Mouse (Mus musculus): Measurements from ENCODE around the gene Cenpp.

DNA sequence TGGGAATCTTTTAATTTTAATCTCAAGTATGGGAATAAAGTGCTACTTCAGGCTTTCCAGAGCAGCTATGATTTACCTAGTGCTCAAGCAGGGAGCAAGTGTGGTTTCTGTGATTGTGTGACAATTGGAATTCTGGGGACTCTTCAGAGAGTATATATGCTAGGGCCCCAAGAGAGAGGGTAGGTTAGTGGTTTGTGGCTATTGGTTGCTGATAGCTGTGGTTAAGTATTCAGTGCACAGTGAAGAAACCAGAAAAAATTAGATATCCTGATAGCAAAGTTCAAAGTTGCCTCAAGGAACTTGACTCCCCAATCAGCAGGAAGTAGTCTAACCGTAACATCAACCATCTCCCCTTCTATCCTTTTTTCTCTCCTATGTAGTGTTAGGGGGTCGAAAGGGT, 25.2 kb upstream of the Cenpp start:
- no peak for TF ChIP-seq POLR2A (IDR thresholded peaks at IDR 0.05; ENCODE audit: borderline replicate concordance, control insufficient read depth, low read depth, low read length)
- no peak for TF ChIP-seq CTCF (IDR thresholded peaks at IDR 0.05; ENCODE audit: control insufficient read depth, insufficient read depth, low read length)

Data from bone marrow, adult 2 months (tissue).